Comparison of ENCODE assay signal across 20 mouse cellular contexts in genomic region chr16:46592618-46593253, GRCm38 (mm10).
DNase-seq lines count a peak whose midpoint lies in the region; ATAC-seq lines count a peak whose summit lies in the region.
"Had no signal": no experiment of that assay in that cellular context is flagged by ENCODE, and none has a peak within 500 bp of the region (broad histone marks: within the 10 kb centered on the region; RNA-seq: fewer than 3 reads in every experiment).

No protein-coding gene starts in this region.

- 13% methylated on average over 8 of the region's 8 CpGs for WGBS in hindbrain, embryonic 11.5 days
- WGBS in hindbrain, embryonic 14.5 days = 11% methylated on average over 8 of the region's 8 CpGs
- WGBS in midbrain, embryonic 14.5 days = 8% methylated on average over 8 of the region's 8 CpGs
- WGBS in midbrain, embryonic 15.5 days = 9% methylated on average over 8 of the region's 8 CpGs
- WGBS in forebrain, embryonic 10.5 days = 31% methylated on average over 8 of the region's 8 CpGs

- no peak overlapping the region for H3K27ac ChIP-seq in hindbrain, embryonic 11.5 days (ENCODE audit: low read depth, low read length)
- H3K27ac ChIP-seq in hindbrain, embryonic 14.5 days = no peak overlapping the region
- no peak overlapping the region for H3K27ac ChIP-seq in midbrain, embryonic 14.5 days (replicated peaks; ENCODE audit: low read depth, low read length)
- no peak overlapping the region for H3K27ac ChIP-seq in midbrain, embryonic 15.5 days
- H3K27ac ChIP-seq in forebrain, embryonic 10.5 days = no peak overlapping the region
- H3K27ac ChIP-seq: heart, embryonic 10.5 days; limb, embryonic 15.5 days; liver, embryonic 15.5 days; macrophage had no signal

- peak; percentile 33 for DNase-seq in embryo, embryonic 10 days (ENCODE audit: low spot score)
- no peak for DNase-seq in embryo, embryonic 9.5 days (ENCODE audit: extremely low spot score)
- DNase-seq in hindbrain, embryonic 11.5 days (ENCODE audit: low spot score) = no peak
- no peak for DNase-seq in hindbrain, embryonic 14.5 days (ENCODE audit: low spot score)
- peak; percentile 5 for DNase-seq in midbrain, embryonic 14.5 days
- DNase-seq in mesoderm, embryonic 11.5 days (ENCODE audit: low read depth, low spot score) = peak; percentile 26
- DNase-seq in forebrain, embryonic 10.5 days (ENCODE audit: extremely low spot score, low spot score) = no peak
- DNase-seq: adrenal gland, adult 2 months; cerebellum, adult 9-10 months; kidney, adult 2 months; kidney, postnatal 25 days; right cerebral cortex, adult 18-20 months had no signal

- H3K4me2 ChIP-seq in hindbrain, embryonic 11.5 days (replicated peaks; ENCODE audit: low read depth, low read length) = no peak overlapping the region
- no peak overlapping the region for H3K4me2 ChIP-seq in hindbrain, embryonic 14.5 days (replicated peaks)
- no peak overlapping the region for H3K4me2 ChIP-seq in midbrain, embryonic 14.5 days (ENCODE audit: low read length)
- no peak overlapping the region for H3K4me2 ChIP-seq in midbrain, embryonic 15.5 days
- H3K4me2 ChIP-seq: limb, embryonic 15.5 days; liver, embryonic 15.5 days had no signal

- H3K27me3 ChIP-seq in hindbrain, embryonic 11.5 days (ENCODE audit: control insufficient read depth, insufficient read depth, low read length) = no peaks in the 10 kb centered on the region
- H3K27me3 ChIP-seq in hindbrain, embryonic 14.5 days (ENCODE audit: control insufficient read depth, insufficient read depth, low read length) = no peaks in the 10 kb centered on the region
- H3K27me3 ChIP-seq in midbrain, embryonic 14.5 days (ENCODE audit: control insufficient read depth, insufficient read depth, low read length) = no peaks in the 10 kb centered on the region
- no peaks in the 10 kb centered on the region for H3K27me3 ChIP-seq in midbrain, embryonic 15.5 days (replicated peaks)
- no peaks in the 10 kb centered on the region for H3K27me3 ChIP-seq in forebrain, embryonic 10.5 days (ENCODE audit: poor library complexity, severe bottlenecking)
- H3K27me3 ChIP-seq: limb, embryonic 15.5 days; liver, embryonic 15.5 days had no signal

- H3K4me1 ChIP-seq in hindbrain, embryonic 11.5 days (replicated peaks; ENCODE audit: control insufficient read depth, insufficient read depth, low read length) = no peaks in the 10 kb centered on the region
- no peaks in the 10 kb centered on the region for H3K4me1 ChIP-seq in hindbrain, embryonic 14.5 days (replicated peaks; ENCODE audit: control insufficient read depth, insufficient read depth, low read length)
- no peaks in the 10 kb centered on the region for H3K4me1 ChIP-seq in midbrain, embryonic 14.5 days (ENCODE audit: control insufficient read depth, insufficient read depth, low read length)
- no peaks in the 10 kb centered on the region for H3K4me1 ChIP-seq in midbrain, embryonic 15.5 days
- H3K4me1 ChIP-seq in forebrain, embryonic 10.5 days = peaks cover 8% of the 10 kb centered on the region
- H3K4me1 ChIP-seq: heart, embryonic 10.5 days; limb, embryonic 15.5 days; liver, embryonic 15.5 days had no signal

- no peak overlapping the region for H3K4me3 ChIP-seq in hindbrain, embryonic 11.5 days (ENCODE audit: low read depth, low read length)
- H3K4me3 ChIP-seq in hindbrain, embryonic 14.5 days (replicated peaks; ENCODE audit: low read length) = no peak overlapping the region
- H3K4me3 ChIP-seq in midbrain, embryonic 14.5 days (replicated peaks; ENCODE audit: low read depth, low read length) = no peak overlapping the region
- H3K4me3 ChIP-seq in midbrain, embryonic 15.5 days = no peak overlapping the region
- no peak overlapping the region for H3K4me3 ChIP-seq in forebrain, embryonic 10.5 days
- H3K4me3 ChIP-seq: heart, embryonic 10.5 days; limb, embryonic 15.5 days; liver, embryonic 15.5 days had no signal

- ATAC-seq in hindbrain, embryonic 11.5 days (ENCODE audit: low FRiP score) = peak; percentile 45
- ATAC-seq in hindbrain, embryonic 14.5 days (ENCODE audit: low FRiP score) = no peak
- no peak for ATAC-seq in midbrain, embryonic 14.5 days (ENCODE audit: low FRiP score, low TSS enrichment)
- no peak for ATAC-seq in midbrain, embryonic 15.5 days (replicated peaks)
- ATAC-seq: CD4-positive, CD25-positive, alpha-beta regulatory T cell, adult 4 months; forebrain, embryonic 14.5 days; inflammation-experienced regulatory T-cells, adult 6 months had no signal

- H3K9me3 ChIP-seq in hindbrain, embryonic 11.5 days (ENCODE audit: control insufficient read depth, low read length) = no peaks in the 10 kb centered on the region
- H3K9me3 ChIP-seq in hindbrain, embryonic 14.5 days (ENCODE audit: control insufficient read depth, low read length) = no peaks in the 10 kb centered on the region
- no peaks in the 10 kb centered on the region for H3K9me3 ChIP-seq in midbrain, embryonic 14.5 days (ENCODE audit: control insufficient read depth, low read length)
- H3K9me3 ChIP-seq in midbrain, embryonic 15.5 days = no peaks in the 10 kb centered on the region
- no peaks in the 10 kb centered on the region for H3K9me3 ChIP-seq in forebrain, embryonic 10.5 days
- H3K9me3 ChIP-seq: heart, embryonic 10.5 days; limb, embryonic 15.5 days; liver, embryonic 15.5 days had no signal

- no peak overlapping the region for H3K9ac ChIP-seq in hindbrain, embryonic 11.5 days (ENCODE audit: low read depth, low read length)
- H3K9ac ChIP-seq in hindbrain, embryonic 14.5 days = no peak overlapping the region
- no peak overlapping the region for H3K9ac ChIP-seq in midbrain, embryonic 14.5 days (replicated peaks; ENCODE audit: low read length)
- H3K9ac ChIP-seq in midbrain, embryonic 15.5 days = no peak overlapping the region
- H3K9ac ChIP-seq: limb, embryonic 15.5 days; liver, embryonic 15.5 days had no signal

- H3K36me3 ChIP-seq in hindbrain, embryonic 11.5 days (ENCODE audit: control insufficient read depth, insufficient read depth, low read length) = no peaks in the 10 kb centered on the region
- H3K36me3 ChIP-seq in hindbrain, embryonic 14.5 days (replicated peaks; ENCODE audit: control insufficient read depth, insufficient read depth) = no peaks in the 10 kb centered on the region
- no peaks in the 10 kb centered on the region for H3K36me3 ChIP-seq in midbrain, embryonic 14.5 days (ENCODE audit: control insufficient read depth, insufficient read depth, low read length)
- H3K36me3 ChIP-seq in midbrain, embryonic 15.5 days (replicated peaks) = no peaks in the 10 kb centered on the region
- no peaks in the 10 kb centered on the region for H3K36me3 ChIP-seq in forebrain, embryonic 10.5 days (replicated peaks)
- H3K36me3 ChIP-seq: heart, embryonic 10.5 days; limb, embryonic 15.5 days; liver, embryonic 15.5 days had no signal

Comparison
In these comparisons a context has a peak if more than half of its experiments do, and no peak if none do; other contexts are left out.
1. DNase-seq: peak in embryo, embryonic 10 days (single experiment), midbrain, embryonic 14.5 days (single experiment) and mesoderm, embryonic 11.5 days (single experiment); none in embryo, embryonic 9.5 days (single experiment), hindbrain, embryonic 11.5 days (single experiment), hindbrain, embryonic 14.5 days (single experiment) and forebrain, embryonic 10.5 days (single experiment).